Mouse (Mus musculus): ENCODE results near the gene Mreg. TPM values are rescaled to one million over a fixed set of nuclear protein-coding genes. Genes with fewer than 3 reads are reported as not detected.

Mreg gene
- polyA plus RNA-seq, 1 experiment, result 0.79 TPM

- DNase-seq (ENCODE audit: low read depth), result no peak
- TF ChIP-seq POLR2A (IDR thresholded peaks at IDR 0.05; ENCODE audit: borderline replicate concordance, extremely low read depth, insufficient read depth, insufficient read length, poor library complexity, severe bottlenecking) (no peak), CTCF (IDR thresholded peaks at IDR 0.05; ENCODE audit: borderline replicate concordance, extremely low read depth, insufficient read depth, insufficient read length) (no peak)
Measured at GRCm38 (mm10) chr1:72183554-72183953, 28.6 kb downstream of the Mreg start.

DNA sequence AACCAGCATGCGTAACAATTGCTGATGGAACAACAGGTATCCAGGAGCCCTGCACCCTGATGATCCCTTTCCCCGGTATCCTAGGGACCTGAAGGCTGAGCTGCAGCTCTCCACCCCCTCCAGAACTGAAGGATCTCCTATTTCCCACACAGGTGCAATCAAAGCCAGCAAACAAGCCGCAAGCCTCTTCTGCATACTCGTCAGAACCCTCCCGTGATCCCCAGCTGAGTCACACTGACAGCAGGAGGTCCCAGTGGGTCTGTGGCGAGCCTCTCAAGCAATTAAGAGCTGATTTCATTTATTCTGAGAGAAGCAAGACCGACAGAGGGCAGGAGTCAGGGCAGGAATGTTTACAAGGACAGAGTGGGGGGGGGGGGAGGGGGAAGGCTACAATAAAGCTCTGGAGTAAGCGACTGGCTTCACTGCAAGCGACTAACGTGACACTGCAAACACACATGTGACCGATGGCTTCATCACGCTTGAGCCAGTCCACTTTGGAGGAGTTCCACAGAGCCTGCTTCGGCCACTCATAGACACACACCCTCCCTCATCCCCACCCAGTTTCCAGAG is 29.1 kb downstream of the Mreg start:
- DNase-seq (ENCODE audit: low read depth), result peak; percentile 68
- no peak for TF ChIP-seq POLR2A (IDR thresholded peaks at IDR 0.05; ENCODE audit: borderline replicate concordance, extremely low read depth, insufficient read depth, insufficient read length, poor library complexity, severe bottlenecking)

- DNase-seq (ENCODE audit: low read depth), result no peak
- TF ChIP-seq POLR2A (IDR thresholded peaks at IDR 0.05; ENCODE audit: borderline replicate concordance, extremely low read depth, insufficient read depth, insufficient read length, poor library complexity, severe bottlenecking) (no peak), CTCF (IDR thresholded peaks at IDR 0.05; ENCODE audit: borderline replicate concordance, extremely low read depth, insufficient read depth, insufficient read length) (no peak)
Measured at GRCm38 (mm10) chr1:72179947-72180346, 32.2 kb downstream of the Mreg start.

- DNase-seq (ENCODE audit: low read depth), result no peak
- TF ChIP-seq CTCF (IDR thresholded peaks at IDR 0.05; ENCODE audit: borderline replicate concordance, extremely low read depth, insufficient read depth, insufficient read length) (no peak), POLR2A (IDR thresholded peaks at IDR 0.05; ENCODE audit: borderline replicate concordance, extremely low read depth, insufficient read depth, insufficient read length, poor library complexity, severe bottlenecking) (no peak)
Measured at GRCm38 (mm10) chr1:72176239-72176638, 35.9 kb downstream of the Mreg start.

DNA sequence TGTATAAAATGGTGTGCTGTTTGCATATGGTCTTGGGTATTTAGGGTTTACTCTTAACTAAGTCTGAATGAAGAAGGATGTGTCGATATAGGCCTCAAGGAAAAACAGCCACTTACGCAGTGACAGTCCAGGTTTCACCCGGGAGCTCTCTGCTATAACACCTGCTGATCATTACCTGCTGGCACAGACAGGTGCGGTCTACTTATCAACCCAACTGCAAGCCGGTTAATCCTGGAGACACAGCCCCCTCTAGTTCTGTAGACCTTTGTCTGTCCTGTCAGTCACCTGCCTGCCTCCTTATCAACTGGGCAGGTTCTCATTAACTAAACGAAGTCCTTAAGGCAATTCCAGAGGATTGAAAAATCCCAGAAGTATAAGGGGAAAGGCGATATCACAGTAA is 37.9 kb downstream of the Mreg start:
- TF ChIP-seq POLR2A (IDR thresholded peaks at IDR 0.05; ENCODE audit: borderline replicate concordance, extremely low read depth, insufficient read depth, insufficient read length, poor library complexity, severe bottlenecking) (no peak), CTCF (IDR thresholded peaks at IDR 0.05; ENCODE audit: borderline replicate concordance, extremely low read depth, insufficient read depth, insufficient read length) (no peak)
- DNase-seq (ENCODE audit: low read depth), result no peak

- DNase-seq (ENCODE audit: low read depth), result no peak
- TF ChIP-seq POLR2A (IDR thresholded peaks at IDR 0.05; ENCODE audit: borderline replicate concordance, extremely low read depth, insufficient read depth, insufficient read length, poor library complexity, severe bottlenecking) (no peak), CTCF (IDR thresholded peaks at IDR 0.05; ENCODE audit: borderline replicate concordance, extremely low read depth, insufficient read depth, insufficient read length) (no peak)
Measured at GRCm38 (mm10) chr1:72173402-72174051, 38.6 kb downstream of the Mreg start.

DNA sequence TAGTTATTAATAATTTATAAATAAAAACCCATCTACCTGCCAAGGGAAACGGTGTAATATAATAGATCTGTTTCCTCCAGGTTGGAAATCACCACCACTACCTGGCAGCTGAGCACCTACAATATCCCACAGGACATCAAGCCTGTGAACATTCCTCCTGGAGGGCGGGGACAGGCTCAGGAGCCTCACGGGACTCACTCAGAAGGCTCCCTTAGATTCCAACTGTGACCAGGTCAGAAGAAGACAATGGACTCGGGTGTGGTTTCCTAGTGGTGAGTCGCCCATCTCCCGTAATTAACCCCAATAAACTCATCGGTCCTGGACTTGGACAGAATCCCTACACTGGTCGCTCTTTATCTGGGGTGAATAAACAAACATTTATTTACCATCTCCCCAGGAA is 39.3 kb downstream of the Mreg start:
- TF ChIP-seq CTCF (IDR thresholded peaks at IDR 0.05; ENCODE audit: borderline replicate concordance, extremely low read depth, insufficient read depth, insufficient read length), result no peak
- no peak for TF ChIP-seq POLR2A (IDR thresholded peaks at IDR 0.05; ENCODE audit: borderline replicate concordance, extremely low read depth, insufficient read depth, insufficient read length, poor library complexity, severe bottlenecking)
- DNase-seq (ENCODE audit: low read depth), result no peak

DNA sequence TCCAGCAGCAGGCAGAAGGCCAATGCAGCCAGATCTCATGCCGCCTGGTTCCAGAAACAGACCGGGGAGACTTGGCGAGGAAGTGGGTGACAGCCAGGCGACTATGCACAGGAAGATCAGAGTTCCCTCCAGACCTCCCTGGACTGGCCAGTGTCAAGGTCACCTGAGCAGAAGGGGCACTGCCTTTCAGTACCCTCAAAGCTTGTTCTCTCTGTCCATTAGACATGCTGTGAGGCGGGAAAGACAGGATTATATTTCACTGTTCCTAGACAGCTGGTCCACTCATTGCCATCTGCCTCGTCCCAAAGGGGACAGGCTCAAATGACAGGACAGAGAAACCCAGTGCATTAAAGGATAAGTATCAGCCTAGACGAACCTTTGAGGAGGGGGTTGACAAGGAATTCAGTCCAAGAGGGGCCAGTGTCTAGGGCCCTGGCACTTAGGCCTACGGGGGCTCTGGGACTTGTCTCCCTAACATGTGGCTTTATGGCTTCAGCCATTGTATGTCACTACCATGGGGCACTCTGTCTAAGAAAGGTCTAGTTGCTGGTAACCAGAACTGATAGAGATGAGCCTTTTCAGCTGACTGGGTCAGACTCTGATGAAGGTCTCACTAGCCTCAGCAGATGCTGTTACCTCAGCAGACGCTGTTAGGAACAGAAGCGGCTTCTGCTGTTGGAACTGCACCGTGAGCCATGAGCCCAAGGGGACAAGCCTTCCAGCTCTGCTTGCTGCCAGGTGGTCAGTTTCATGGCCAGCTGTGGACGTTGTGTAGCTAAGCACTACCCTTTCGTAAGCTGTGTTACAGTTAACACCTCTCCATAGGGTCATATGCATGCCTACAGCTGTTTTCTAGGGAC is 40.9 kb downstream of the Mreg start:
- DNase-seq (ENCODE audit: low read depth), result no peak
- TF ChIP-seq POLR2A (IDR thresholded peaks at IDR 0.05; ENCODE audit: borderline replicate concordance, extremely low read depth, insufficient read depth, insufficient read length, poor library complexity, severe bottlenecking) (no peak), CTCF (IDR thresholded peaks at IDR 0.05; ENCODE audit: borderline replicate concordance, extremely low read depth, insufficient read depth, insufficient read length) (no peak)

DNA sequence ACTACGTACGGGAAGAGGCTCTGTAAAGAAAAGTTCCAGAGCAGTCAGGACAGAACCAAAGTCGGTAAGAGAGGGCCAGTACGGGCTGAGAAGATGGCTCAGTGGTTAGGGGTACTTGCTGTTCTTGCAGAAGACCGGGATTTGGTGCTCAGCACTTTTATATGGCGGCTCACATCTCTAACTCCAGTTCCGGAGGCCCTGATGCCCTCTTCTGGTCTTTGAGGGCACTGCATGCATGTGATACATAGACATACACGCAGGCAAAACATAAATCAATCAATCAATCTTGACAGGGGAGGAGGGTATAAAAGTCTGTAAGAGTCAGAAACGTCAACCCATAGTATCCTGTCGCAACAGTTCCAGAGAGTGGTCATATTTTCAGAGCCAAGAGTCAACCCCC is 45.1 kb downstream of the Mreg start:
- no peak for DNase-seq (ENCODE audit: low read depth)
- TF ChIP-seq CTCF (IDR thresholded peaks at IDR 0.05; ENCODE audit: borderline replicate concordance, extremely low read depth, insufficient read depth, insufficient read length) (no peak), POLR2A (IDR thresholded peaks at IDR 0.05; ENCODE audit: borderline replicate concordance, extremely low read depth, insufficient read depth, insufficient read length, poor library complexity, severe bottlenecking) (no peak)

- TF ChIP-seq POLR2A (IDR thresholded peaks at IDR 0.05; ENCODE audit: borderline replicate concordance, extremely low read depth, insufficient read depth, insufficient read length, poor library complexity, severe bottlenecking) (no peak), CTCF (IDR thresholded peaks at IDR 0.05; ENCODE audit: borderline replicate concordance, extremely low read depth, insufficient read depth, insufficient read length) (no peak)
- no peak for DNase-seq (ENCODE audit: low read depth)
Measured at GRCm38 (mm10) chr1:72166468-72166814, 45.7 kb downstream of the Mreg start.

DNA sequence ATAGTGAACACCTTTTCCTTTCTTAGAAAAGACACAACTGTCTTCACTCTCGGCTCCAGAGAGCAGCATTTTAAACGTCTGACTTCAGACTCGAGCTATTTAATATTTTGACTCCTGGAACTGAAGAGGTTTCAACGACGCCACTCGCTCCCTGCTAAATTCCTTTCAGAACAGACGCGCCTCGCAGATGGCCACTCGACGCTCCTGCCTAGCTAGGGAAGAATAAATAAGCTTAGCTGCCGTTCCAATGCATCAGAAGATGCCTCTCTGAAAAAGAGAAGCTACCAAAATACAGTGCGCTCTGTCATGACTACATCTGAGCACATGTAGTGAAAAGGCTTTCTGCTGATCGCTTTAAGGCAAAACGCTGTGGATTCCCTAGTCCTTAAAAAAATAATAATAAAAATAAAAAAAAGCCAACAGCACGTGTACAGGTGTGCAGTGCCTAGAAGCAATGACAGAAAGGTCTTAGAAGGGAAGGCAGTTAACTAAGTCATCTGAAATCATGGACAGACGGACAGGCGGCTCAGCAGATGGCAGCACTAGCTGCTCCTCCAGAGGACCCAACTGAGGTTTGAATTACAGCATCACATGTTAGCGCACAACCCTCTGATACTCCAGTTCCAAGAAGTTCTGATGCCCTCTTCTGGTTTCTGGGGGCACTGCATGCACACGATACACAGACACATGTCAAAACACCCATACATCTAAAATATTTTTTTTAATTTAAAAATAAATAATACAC is 46.2 kb downstream of the Mreg start:
- TF ChIP-seq CTCF (IDR thresholded peaks at IDR 0.05; ENCODE audit: borderline replicate concordance, extremely low read depth, insufficient read depth, insufficient read length) (peak; percentile 21; the same call in 1 of the 2 replicates), POLR2A (IDR thresholded peaks at IDR 0.05; ENCODE audit: borderline replicate concordance, extremely low read depth, insufficient read depth, insufficient read length, poor library complexity, severe bottlenecking) (no peak)
- no peak for DNase-seq (ENCODE audit: low read depth)

Measured in brain, embryonic 14.5 days (tissue).